Mouse (Mus musculus): ENCODE data around the gene Nodal.
A peak's percentile ranks its signal among the peaks of the same experiment; 100 is the strongest.
"Not testable (repeated sequence)": the region's sequence is repeated elsewhere in the genome, so short reads cannot be mapped to it uniquely, and the experiment has no call there.

The Nodal gene

DNA sequence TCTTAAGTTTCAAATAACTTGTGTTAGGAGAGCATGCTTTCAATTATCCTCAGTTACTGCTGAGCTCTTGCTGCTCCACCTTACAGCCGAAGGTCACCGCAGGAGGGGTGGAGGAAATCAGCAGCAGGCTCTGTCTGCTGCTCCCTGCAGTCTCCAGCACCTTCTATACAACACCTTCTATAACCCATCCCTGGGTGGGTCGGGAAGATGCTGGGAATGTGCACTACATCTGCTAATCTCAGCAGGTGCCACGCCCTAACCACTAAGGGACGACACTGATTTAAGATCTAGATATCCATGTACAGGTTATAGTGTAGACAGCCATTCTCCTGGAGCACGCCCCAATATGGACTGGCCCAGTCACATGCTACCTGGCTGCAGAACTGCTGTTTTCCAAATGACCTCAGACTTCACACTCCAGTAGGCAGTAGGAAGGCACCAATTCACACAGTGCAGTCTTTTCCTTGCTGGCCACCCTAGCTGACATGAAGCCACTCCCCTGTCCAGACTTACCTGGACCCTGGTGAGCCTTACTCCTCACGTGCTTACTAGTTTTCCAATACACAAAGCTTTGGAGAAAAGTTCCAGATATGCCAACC lies 22.5 kb downstream of the Nodal start:
- no peak for DNase-seq

DNA sequence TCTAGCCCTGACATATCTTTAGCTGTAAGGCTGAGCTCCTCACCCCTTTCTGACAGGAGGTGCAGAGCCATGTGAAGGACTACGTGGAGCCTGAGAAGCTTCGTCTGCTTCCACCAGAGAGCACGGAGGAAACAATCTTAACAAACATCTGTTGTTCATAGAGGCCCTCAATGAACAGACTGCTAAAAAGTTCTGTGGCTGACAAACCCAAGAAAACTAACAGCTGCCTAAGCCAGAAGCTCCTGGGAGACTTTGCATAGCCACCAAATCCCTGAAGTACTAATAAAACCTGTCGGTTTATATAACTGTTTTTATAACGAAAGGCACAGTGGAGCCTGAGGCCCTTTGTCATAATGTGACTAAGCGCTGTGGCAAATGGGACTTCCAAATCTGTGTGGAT lies 25.7 kb downstream of the Nodal start:
- DNase-seq: no peak

GRCm38 (mm10) chr10:61443876-61444275 lies 26.1 kb downstream of the Nodal start:
- no peak for DNase-seq

GRCm38 (mm10) chr10:61445016-61445415 lies 27.2 kb downstream of the Nodal start:
- DNase-seq: no peak

DNA sequence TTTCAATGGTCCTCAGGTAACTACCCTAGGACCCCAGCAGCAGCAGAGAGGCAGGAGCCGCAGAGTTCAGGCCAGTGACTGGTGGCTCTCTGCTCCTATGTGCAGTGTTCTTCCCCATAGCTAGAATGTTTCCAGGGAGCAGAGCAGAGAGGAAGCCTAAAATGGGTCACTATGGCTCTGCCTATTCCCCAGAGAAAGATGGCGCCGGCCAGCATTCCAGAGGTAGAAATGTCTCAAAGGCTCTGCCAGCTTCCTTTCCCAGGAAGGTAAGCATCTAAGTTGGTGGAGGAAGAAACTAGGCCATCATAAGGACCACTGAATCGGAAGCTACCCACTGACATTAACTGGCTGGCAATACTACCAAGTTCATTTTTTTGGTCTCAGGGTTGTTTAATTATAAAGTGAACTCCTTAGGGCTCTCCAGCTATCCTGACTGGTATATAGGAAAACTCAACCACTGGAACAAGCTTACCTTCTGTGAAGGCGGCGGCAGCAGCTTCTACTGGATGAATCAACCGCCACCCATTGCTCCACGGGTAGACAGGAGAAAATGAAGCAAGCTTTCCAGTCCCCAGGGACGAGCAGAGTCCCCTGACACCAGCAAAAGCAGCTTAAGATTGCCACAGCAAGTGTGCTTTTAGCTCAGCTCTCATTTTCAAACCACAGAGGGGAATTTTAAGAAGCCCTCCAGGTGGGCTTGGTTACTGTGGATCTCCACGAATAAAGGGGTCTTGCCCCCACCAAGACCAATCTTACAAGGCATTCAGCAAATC lies 30.0 kb downstream of the Nodal start:
- DNase-seq: no peak

- DNase-seq: no peak
These were observed 31.1 kb downstream of the Nodal start for GRCm38 (mm10) chr10:61448834-61449233.

DNA sequence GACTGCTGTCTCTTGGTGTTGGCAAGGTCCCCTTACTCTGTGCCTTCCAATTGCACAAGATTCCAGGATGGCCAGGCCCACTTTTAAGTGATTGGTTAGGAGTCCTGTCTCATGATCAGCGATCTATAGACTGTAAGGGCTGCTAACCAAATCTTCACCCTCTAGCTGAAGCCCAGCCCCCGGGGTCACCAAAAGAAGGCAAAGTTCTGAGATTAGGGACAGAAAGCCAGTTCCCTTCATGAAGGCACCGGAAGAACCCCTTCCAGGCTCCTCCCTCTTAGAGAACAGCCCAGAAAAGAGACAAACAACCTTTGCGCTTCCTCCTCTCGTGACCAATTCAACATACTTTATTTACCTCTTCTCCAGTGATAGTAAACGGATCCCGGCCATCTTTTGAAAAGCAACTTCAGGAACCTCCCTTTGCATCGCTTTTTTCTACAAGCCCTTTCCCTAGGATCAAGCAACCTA lies 33.7 kb downstream of the Nodal start:
- no peak for DNase-seq

- DNase-seq: no peak
These were observed 34.3 kb downstream of the Nodal start for GRCm38 (mm10) chr10:61451931-61452617.

GRCm38 (mm10) chr10:61452645-61453044 lies 34.9 kb downstream of the Nodal start, which contains the start of gene Eif4ebp2:
Eif4ebp2 (minus strand) TSS chr10:61452661.
- peak; percentile 97 for DNase-seq

- not testable (repeated sequence) for DNase-seq
These were observed 35.4 kb downstream of the Nodal start for GRCm38 (mm10) chr10:61453171-61453570.

GRCm38 (mm10) chr10:61457182-61457581 lies 39.4 kb downstream of the Nodal start:
- DNase-seq: no peak

GRCm38 (mm10) chr10:61465009-61465408 lies 47.2 kb downstream of the Nodal start:
- no peak for DNase-seq

GRCm38 (mm10) chr10:61466242-61466641 lies 48.5 kb downstream of the Nodal start:
- no peak for DNase-seq

GRCm38 (mm10) chr10:61466873-61467272 lies 49.1 kb downstream of the Nodal start:
- DNase-seq: no peak

DNA sequence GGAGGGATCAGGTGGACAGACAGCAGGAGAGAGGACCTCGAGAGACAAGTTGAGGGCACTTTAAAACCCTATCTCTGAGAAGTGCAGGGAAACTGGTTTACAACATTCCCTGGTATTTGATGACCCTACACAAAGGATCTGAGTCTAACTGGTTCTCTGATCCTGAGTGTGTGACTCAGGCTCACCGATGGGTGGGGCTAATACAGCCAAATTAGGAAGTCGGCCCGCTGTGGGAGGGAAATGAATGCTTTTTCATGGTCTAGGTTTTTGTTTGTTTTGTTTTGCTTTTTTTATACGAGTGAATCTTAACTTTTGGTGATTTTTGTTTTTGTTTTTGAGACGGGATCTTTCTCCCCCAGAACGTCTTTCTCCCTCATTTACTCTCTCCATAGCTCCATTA lies 51.1 kb downstream of the Nodal start:
- no peak for DNase-seq

DNA sequence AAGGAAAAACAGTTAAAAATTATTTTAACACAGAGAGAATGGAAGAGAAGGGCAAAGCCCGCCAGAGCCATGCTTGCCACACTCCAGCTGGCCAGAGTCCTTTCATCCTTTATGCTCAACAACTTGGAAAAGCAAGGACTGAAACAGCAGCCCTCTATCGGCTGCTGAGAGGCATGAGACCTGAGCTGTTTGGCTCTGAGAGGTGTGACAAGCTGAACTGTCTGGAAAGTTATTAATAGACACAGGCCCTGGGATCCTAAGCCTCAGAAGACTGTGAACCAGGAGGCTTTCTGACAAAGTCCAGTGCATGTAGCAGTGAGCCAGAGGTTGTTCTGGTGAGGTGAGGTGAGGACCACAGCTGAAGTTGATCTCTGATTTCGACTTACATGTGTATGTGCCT lies 55.9 kb downstream of the Nodal start:
- no peak for DNase-seq

DNA sequence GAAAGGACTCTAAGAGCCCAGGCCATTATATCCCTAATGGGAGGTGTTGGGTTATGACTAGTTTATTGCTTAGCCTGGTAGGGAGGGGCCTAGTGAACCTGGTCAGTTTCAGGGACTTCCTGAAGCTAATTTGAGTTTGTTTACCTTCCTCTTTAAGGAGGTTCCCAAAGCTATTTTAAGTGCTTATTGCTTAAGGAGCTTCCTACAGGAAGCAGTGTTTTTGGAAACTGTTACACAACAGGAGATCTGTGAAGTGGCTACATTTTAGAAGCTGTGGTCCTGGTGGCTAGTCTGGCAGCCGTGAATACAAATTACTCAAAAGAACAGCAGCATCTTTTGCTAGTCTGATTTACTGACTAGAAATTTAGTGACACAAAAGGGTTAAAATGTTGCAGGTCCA lies 56.6 kb downstream of the Nodal start:
- no peak for DNase-seq
